Mouse (Mus musculus) liver, embryonic 11.5 days (tissue): ENCODE data around the gene Cops2. TPM values are rescaled to one million over a fixed set of nuclear protein-coding genes. Genes with fewer than 3 reads are reported as not detected.

Experiments used
- ATAC-seq: fragments of 200-750 bp; cut with Nextera tagmentation; replicated peaks from 2 replicates; pipeline ENCODE4 v1.8.0; 2017; ENCODE audit warnings: moderate number of reproducible peaks, mild to moderate bottlenecking, moderate TSS enrichment, moderate library complexity; ENCODE audit not compliant: low FRiP score
- DNase-seq: peaks from one replicate; pipeline ENCODE4 v3.0.0-alpha.2; 2017; ENCODE audit warnings: low spot score
- H3K27ac ChIP-seq: fragments of 300-500 bp; sonication (generic); 2 replicates; pipeline ENCODE4 v1.5.1; 2014; ENCODE audit warnings: mild to moderate bottlenecking, low read depth, low read length, control low read depth
- H3K27me3 ChIP-seq: fragments of 300-500 bp; sonication (generic); replicated peaks from 2 replicates; pipeline ENCODE4 v1.6.1; 2014; ENCODE audit warnings: low read length, mixed read lengths; ENCODE audit not compliant: control insufficient read depth, insufficient read depth
- H3K36me3 ChIP-seq: fragments of 300-500 bp; sonication (generic); 2 replicates; pipeline ENCODE4 v1.6.1; 2014; ENCODE audit warnings: mild to moderate bottlenecking, low read length, moderate library complexity, mixed read lengths; ENCODE audit not compliant: control insufficient read depth, insufficient read depth
- H3K4me1 ChIP-seq: fragments of 300-500 bp; sonication (generic); replicated peaks from 2 replicates; pipeline ENCODE4 v1.6.1; 2014; ENCODE audit warnings: low read length, mixed read lengths; ENCODE audit not compliant: control insufficient read depth, insufficient read depth
- H3K4me2 ChIP-seq: fragments of 300-500 bp; sonication (generic); 2 replicates; pipeline ENCODE4 v1.6.1; 2014; ENCODE audit warnings: mild to moderate bottlenecking, control low read depth, moderate library complexity
- H3K4me3 ChIP-seq: fragments of 300-500 bp; sonication (generic); 2 replicates; pipeline ENCODE4 v1.5.1; 2014; ENCODE audit warnings: low read depth, low read length, control low read depth
- H3K9ac ChIP-seq: fragments of 300-500 bp; sonication (generic); 2 replicates; pipeline ENCODE4 v1.6.1; 2014; ENCODE audit warnings: low read depth, low read length, control low read depth
- H3K9me3 ChIP-seq: fragments of 300-500 bp; sonication (generic); 2 replicates; pipeline ENCODE4 v1.6.1; 2016; ENCODE audit warnings: low read length, inconsistent platforms, mixed read lengths; ENCODE audit not compliant: control insufficient read depth
- WGBS: fragments of 180-500 bp; shearing (Covaris S2); extraction: QIAGEN DNeasy Blood & Tissue Kit; methylation state at CpG from one replicate; pipeline ENCODE4 v1.1.7; 2014; 5-methylcytosine and 5-hydroxymethylcytosine counted together
- polyA plus RNA-seq: library from polyadenylated mRNA; unstranded; fragments of >200 nt; fragmentation: Nextera tagmentation; extraction: Ambion mirVana; gene quantifications from 2 replicates; pipeline ENCODE4 v1.2.1, GENCODE M21; 2014

The Cops2 gene
- polyA plus RNA-seq, 1 experiment from 2014 or later: 83.3 TPM

GRCm38 (mm10) chr2:125809551-125809950 lies 49.4 kb downstream of the Cops2 start:
- Histone ChIP-seq H3K4me1 (no peaks in the 10 kb centered on the region), H3K27me3 (no peaks in the 10 kb centered on the region)
- 79% methylated on average over 7 of the region's 7 CpGs for WGBS

GRCm38 (mm10) chr2:125805826-125806225 lies 53.1 kb downstream of the Cops2 start:
- no peak overlapping the region for H3K27ac ChIP-seq
- no peaks in the 10 kb centered on the region for H3K36me3 ChIP-seq
- H3K9me3 ChIP-seq: no peaks in the 10 kb centered on the region
- no peak overlapping the region for H3K4me3 ChIP-seq
- no peak overlapping the region for H3K9ac ChIP-seq
- H3K4me1 ChIP-seq: no peaks in the 10 kb centered on the region
- ATAC-seq: no peak
- WGBS: 32% methylated on average over 1 of the region's 1 CpGs
- no peaks in the 10 kb centered on the region for H3K27me3 ChIP-seq
- no peak for DNase-seq
- no peak overlapping the region for H3K4me2 ChIP-seq

More at GRCm38 (mm10) chr2:125809551-125809950, 49.4 kb downstream of the Cops2 start:
- Histone ChIP-seq H3K36me3 (no peaks in the 10 kb centered on the region), H3K27ac (no peak overlapping the region), H3K9ac (no peak overlapping the region), H3K4me2 (no peak overlapping the region), H3K9me3 (no peaks in the 10 kb centered on the region), H3K4me3 (no peak overlapping the region)
- no peak for DNase-seq
- no peak for ATAC-seq

- no peaks in the 10 kb centered on the region for H3K9me3 ChIP-seq
- H3K27me3 ChIP-seq: no peaks in the 10 kb centered on the region
- H3K36me3 ChIP-seq: no peaks in the 10 kb centered on the region
- no peak overlapping the region for H3K4me3 ChIP-seq
- H3K9ac ChIP-seq: no peak overlapping the region
- no peaks in the 10 kb centered on the region for H3K4me1 ChIP-seq
- ATAC-seq (no peak), DNase-seq (no peak)
- no peak overlapping the region for H3K4me2 ChIP-seq
- no peak overlapping the region for H3K27ac ChIP-seq
- 86% methylated on average over 4 of the region's 4 CpGs for WGBS
Observed at GRCm38 (mm10) chr2:125801947-125802346, 57.0 kb downstream of the Cops2 start.

GRCm38 (mm10) chr2:125801038-125801437 lies 57.9 kb downstream of the Cops2 start:
- Histone ChIP-seq H3K9me3 (no peaks in the 10 kb centered on the region), H3K4me3 (no peak overlapping the region), H3K27ac (no peak overlapping the region), H3K4me2 (no peak overlapping the region), H3K4me1 (no peaks in the 10 kb centered on the region), H3K9ac (no peak overlapping the region), H3K27me3 (no peaks in the 10 kb centered on the region), H3K36me3 (no peaks in the 10 kb centered on the region)
- no peak for DNase-seq
- no peak for ATAC-seq
- WGBS: 63% methylated on average over 8 of the region's 8 CpGs

GRCm38 (mm10) chr2:125800428-125800827 lies 58.5 kb downstream of the Cops2 start:
- H3K27ac ChIP-seq: no peak overlapping the region
- DNase-seq: no peak
- 64% methylated on average over 4 of the region's 4 CpGs for WGBS

GRCm38 (mm10) chr2:125797872-125798271 lies 61.1 kb downstream of the Cops2 start:
- no peak overlapping the region for H3K9ac ChIP-seq
- DNase-seq: no peak
- no peak for ATAC-seq
- H3K4me3 ChIP-seq: no peak overlapping the region
- no peak overlapping the region for H3K4me2 ChIP-seq
- no peaks in the 10 kb centered on the region for H3K27me3 ChIP-seq
- H3K9me3 ChIP-seq: no peaks in the 10 kb centered on the region
- H3K27ac ChIP-seq: no peak overlapping the region
- H3K36me3 ChIP-seq: no peaks in the 10 kb centered on the region
- no peaks in the 10 kb centered on the region for H3K4me1 ChIP-seq

More at GRCm38 (mm10) chr2:125800428-125800827, 58.5 kb downstream of the Cops2 start:
- H3K27me3 ChIP-seq: no peaks in the 10 kb centered on the region
- H3K36me3 ChIP-seq: no peaks in the 10 kb centered on the region
- H3K4me3 ChIP-seq: no peak overlapping the region
- no peaks in the 10 kb centered on the region for H3K4me1 ChIP-seq
- H3K4me2 ChIP-seq: no peak overlapping the region
- H3K9me3 ChIP-seq: no peaks in the 10 kb centered on the region
- H3K9ac ChIP-seq: no peak overlapping the region
- ATAC-seq: no peak

- 38% methylated on average over 2 of the region's 2 CpGs for WGBS
- no peak for ATAC-seq
Observed at GRCm38 (mm10) chr2:125795118-125795517, 63.8 kb downstream of the Cops2 start.

GRCm38 (mm10) chr2:125794166-125794565 lies 64.8 kb downstream of the Cops2 start:
- H3K9ac ChIP-seq: no peak overlapping the region
- H3K36me3 ChIP-seq: no peaks in the 10 kb centered on the region
- ATAC-seq (no peak), DNase-seq (no peak)
- 75% methylated on average over 2 of the region's 2 CpGs for WGBS
- H3K4me3 ChIP-seq: no peak overlapping the region
- H3K27ac ChIP-seq: no peak overlapping the region
- H3K9me3 ChIP-seq: no peaks in the 10 kb centered on the region
- 0 out of 2 replicates have a peak, but pooled peaks cover 4% of the 10 kb centered on the region for H3K4me1 ChIP-seq
- no peak overlapping the region for H3K4me2 ChIP-seq
- no peaks in the 10 kb centered on the region for H3K27me3 ChIP-seq

More at GRCm38 (mm10) chr2:125795118-125795517, 63.8 kb downstream of the Cops2 start:
- Histone ChIP-seq H3K36me3 (no peaks in the 10 kb centered on the region), H3K9ac (no peak overlapping the region), H3K27ac (no peak overlapping the region), H3K4me1 (0 out of 2 replicates have a peak, but pooled peaks cover 4% of the 10 kb centered on the region), H3K9me3 (no peaks in the 10 kb centered on the region), H3K4me3 (no peak overlapping the region), H3K27me3 (no peaks in the 10 kb centered on the region), H3K4me2 (no peak overlapping the region)
- no peak for DNase-seq

- no peak overlapping the region for H3K4me2 ChIP-seq
- H3K27ac ChIP-seq: no peak overlapping the region
- H3K27me3 ChIP-seq: no peaks in the 10 kb centered on the region
- 0 out of 2 replicates have a peak, but pooled peaks cover 4% of the 10 kb centered on the region for H3K4me1 ChIP-seq
- DNase-seq (no peak), ATAC-seq (no peak)
- 82% methylated on average over 11 of the region's 11 CpGs for WGBS
- no peak overlapping the region for H3K9ac ChIP-seq
- H3K4me3 ChIP-seq: no peak overlapping the region
- H3K36me3 ChIP-seq: no peaks in the 10 kb centered on the region
- no peaks in the 10 kb centered on the region for H3K9me3 ChIP-seq
Observed at GRCm38 (mm10) chr2:125792879-125793261, 66.1 kb downstream of the Cops2 start.
